Mouse (Mus musculus): Measurements from ENCODE around the gene Fam196b. TPM values are rescaled to one million over a fixed set of nuclear protein-coding genes. Genes with fewer than 3 reads are reported as not detected.

Gene Fam196b
- total RNA-seq, 2 experiments from 2014 or later = 1.0 to 1.6 TPM

DNA sequence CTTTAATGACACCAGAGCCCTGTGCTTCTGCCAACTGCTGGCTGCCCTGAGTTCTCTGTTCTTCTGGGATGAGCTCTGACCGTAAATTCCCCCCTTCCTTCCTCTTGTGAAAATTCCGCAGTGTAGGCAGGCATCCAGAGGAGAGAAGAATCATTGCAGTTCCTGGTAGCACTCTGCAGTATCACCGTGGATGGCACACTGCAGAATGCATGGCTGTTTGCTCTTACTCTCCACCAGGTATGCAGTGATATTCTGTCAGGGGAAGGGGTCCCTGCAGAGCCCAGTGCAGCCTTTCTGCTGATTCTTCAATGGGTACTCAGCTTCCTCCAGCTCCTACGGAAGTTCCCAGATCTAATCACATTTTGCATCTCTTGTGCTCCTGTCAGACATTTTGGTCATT is 77.5 kb downstream of the Fam196b start:
- intact Hi-C loops (cut with DNase I) = no loop called here
- no peak for DNase-seq (ENCODE audit: low spot score in 2 of 2)

DNA sequence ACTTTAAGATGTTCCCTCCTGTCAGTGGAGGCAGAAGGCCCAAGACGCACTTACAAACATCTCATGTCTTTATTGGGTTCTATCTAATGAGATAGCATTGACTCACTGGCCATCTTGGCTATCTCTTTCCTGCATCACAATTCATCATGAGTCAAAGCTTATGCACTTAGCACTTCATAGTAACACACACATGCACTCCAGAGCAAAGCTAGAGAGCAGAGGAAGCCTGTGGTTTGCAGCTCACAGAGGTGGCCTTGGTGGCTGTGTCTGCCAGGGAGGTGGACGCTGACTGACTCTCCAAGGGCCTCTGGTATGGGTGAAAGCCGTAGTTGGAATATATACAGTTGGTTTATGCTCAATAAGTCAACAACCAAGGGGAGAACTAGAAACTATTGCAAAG is 81.2 kb downstream of the Fam196b start:
- intact Hi-C loops (cut with DNase I) = no loop called here
- DNase-seq (ENCODE audit: low spot score in 2 of 2) = no peak

DNA sequence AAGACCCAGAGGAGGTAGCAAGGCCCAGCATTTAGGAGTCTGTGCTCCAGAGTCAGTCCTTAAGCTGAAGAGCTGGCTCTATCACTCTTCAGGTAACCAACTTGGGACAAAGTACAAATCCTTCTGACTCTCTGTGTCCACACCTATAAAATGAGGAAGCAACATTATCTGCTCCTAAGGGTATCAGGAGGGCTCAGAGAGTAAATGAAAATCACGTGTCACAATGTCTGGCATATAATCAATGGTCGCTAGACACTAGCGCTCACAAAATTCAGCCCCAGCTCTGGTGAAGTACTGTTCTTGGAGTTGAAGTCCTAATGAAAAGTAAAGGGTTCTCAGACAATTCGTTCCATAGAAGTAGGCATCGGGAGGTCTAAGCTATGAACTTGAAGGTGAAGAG is 83.0 kb downstream of the Fam196b start:
- intact Hi-C loops (cut with DNase I) = no loop called here
- no peak for DNase-seq (ENCODE audit: low spot score in 2 of 2)

DNA sequence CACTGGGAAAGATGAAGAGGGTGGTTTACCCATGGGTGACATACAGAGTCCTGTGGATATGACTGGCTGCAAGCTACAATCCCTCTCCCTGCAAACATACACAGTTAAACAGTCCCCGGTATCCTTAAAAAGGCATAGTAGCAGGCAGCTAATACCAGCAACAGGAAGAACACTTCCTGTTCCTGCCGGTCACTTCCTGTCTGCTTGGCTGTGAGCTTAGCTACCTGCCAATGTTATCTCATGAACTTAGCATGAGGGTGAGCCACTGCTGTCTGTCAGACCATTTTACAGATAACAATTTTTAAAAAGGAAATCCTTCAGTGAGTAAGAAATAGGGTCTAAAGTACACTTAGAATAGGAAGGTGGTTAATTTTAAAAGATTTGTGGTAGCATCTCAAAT is 83.9 kb downstream of the Fam196b start:
- intact Hi-C loops (cut with DNase I) = no loop called here
- DNase-seq (ENCODE audit: low spot score in 2 of 2) = no peak

DNA sequence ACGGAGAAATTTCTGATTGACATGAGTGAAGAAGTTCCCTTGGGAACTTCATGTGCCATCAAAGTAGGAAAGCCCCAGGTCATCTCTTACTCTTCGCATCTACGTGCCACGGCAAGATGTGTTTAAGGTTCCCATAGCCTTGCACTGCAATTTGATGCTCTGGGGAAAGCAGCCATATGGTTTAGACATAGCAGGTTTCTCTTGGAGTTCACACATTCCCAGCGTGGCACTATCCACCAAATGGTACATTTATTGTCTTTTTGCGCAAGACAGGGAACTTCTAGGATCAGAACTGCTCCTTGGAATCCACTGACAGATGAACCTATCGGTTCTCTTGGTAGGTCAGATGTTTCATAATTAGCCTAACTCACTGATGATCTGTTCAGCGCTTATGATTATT is 86.7 kb downstream of the Fam196b start:
- intact Hi-C loops (cut with DNase I) = no loop called here
- DNase-seq (ENCODE audit: low spot score in 2 of 2) = no peak

DNA sequence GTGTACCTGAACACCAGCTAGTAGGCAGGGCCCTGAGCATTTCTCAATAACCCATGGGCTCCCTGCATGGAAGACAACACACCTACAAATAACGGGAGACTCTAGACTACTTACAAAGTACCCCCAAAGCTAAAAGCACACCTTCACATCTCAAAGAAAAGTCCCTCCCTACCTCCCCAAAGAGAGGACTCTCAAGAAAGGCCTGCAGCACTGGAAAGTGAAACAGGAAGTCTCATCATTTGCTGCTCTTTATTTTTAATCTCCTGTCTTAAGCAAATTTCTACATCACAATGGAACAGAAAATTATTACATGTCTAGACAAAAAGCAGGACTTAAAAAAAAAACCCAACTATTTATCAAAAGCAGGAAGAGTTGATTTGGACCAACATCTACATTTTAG is 90.7 kb downstream of the Fam196b start:
- intact Hi-C loops (cut with DNase I) = no loop called here
- no peak for DNase-seq (ENCODE audit: low spot score in 2 of 2)

DNA sequence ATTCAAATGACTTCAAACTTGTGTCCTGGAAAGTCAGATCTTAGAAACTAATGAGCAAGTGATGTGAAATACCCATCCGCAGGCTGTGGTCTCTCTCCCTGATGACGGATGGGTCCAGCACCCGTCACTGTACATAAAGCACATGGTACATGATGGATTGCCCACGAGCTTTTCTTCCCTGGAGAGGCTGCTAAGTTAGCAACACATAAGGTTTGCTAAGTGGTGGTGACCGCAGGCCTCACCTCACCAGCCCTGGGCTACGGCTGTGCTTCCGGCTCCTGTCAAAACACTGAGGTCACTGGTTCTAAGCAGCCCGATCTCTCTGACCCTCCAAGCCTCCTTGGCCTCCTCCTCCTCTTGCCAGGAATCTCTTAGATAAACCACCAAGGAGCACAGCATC is 91.7 kb downstream of the Fam196b start:
- no peak for DNase-seq (ENCODE audit: low spot score in 2 of 2)
- intact Hi-C loops (cut with DNase I) = no loop called here

DNA sequence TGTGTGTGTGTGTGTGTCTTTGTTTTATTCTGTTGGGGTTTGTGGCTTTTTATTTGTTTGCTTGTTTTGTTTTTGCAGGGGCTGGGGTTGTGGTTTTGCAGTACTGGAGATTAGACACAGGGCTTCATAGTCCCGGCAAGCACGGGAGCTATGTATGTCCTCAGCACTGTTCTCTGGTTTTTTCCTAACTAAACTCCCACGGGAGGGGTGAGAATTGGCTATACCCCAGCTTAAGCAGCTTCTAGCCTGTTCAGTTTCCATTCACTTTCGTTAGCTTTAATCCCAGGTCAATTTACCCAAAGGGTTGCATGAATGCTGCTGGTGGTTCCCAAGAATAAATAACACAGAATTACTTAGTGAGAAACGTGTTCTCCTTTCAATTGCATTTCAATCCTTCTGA is 92.2 kb downstream of the Fam196b start:
- intact Hi-C loops (cut with DNase I) = no loop called here
- DNase-seq (ENCODE audit: low spot score in 2 of 2) = no peak

DNA sequence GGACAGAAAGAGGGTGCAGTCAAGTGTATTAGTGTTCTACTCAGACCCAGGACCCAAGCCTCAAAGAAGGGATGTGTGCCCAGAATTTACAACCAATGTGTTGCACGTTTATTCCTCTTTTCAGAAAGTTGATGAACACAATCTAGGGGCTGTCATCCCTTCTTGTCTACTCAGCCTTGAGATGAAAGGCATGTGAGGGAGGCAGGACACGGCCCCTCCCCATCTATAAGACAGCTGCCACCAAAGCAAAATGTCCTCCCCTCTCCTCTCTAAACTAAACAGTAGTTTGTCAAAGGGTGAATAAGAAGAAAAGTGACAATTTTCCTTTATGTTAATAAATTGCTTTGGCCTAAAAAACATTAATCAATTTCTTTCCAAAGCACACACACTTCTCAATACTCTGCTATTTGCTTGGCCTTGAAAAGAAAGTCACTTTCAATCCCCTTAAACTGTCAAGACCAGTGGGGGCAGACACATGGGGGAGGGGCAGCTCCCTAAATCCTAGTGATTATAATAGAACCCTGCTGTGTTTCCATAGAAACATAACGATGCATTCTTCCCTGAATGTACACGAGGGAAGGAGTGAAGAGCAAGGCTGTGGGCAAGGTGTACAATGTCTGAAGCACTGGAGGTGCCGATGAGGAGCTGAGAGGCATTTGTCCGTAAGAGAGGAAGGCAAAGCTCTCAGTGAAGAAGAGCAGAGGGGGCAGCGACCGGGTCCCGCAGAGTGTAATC is 101.4 kb downstream of the Fam196b start:
- intact Hi-C loops (cut with DNase I) = no loop called here
- peak; percentile 17 to 40 for DNase-seq (ENCODE audit: low spot score in 2 of 2)

DNA sequence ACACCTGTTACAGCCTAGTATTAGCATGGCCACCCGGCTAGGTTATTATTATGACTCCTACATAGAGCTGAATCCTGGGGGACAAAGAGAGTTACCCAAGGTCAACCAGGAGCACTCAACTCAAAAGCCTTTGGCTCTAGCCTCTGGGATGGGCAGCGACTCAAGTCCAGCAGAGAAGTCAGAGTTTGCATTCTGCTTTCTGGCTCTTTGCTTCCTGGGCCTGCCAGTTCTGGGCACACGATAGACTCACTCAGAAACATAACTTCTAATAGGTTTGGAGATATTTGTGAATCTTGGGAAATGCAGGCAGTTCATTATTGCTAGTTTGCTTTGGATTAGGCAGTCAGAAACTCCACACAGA is 102.0 kb downstream of the Fam196b start:
- no peak for DNase-seq (ENCODE audit: low spot score in 2 of 2)
- intact Hi-C loops (cut with DNase I) = no loop called here

DNA sequence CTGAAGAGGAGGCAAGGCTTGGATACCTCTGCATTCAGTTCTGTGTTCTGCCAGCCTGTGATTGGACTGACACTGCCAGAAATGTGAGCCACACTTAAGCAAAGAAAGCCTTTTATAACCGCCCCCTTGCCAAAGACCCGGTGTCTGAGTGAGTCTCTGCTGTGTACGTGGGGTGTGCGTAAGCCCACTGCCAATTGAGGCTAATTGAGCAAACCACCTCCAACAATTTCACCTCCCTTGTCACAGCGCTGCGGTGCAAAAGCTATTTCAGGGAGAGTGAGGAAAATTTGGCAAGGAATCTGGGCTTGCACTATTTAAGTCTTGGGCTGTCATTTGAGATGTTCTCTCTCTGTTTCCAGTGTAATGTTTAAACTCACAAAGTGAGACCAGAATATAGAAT is 106.4 kb downstream of the Fam196b start:
- intact Hi-C loops (cut with DNase I) = no loop called here
- peak; percentile 73 to 90 for DNase-seq (ENCODE audit: low spot score in 2 of 2)

DNA sequence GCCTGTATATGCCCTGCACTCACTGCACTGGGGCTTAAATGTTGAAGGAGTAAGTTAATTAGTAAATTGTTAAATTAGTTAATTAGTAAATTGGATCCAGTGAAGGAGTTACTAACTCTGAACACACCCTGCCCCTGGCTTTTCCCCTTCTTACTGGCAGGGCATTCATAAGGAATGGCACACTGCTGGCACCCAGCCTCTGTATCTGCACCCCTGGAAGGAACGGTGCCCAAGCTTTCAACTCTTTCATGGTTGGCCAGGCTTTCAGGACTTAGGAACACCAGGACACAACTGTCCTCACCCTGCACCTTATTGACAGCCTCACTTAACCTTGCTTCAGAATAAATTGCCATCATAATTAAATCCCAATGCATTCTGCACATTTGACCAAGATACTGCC is 109.9 kb downstream of the Fam196b start:
- DNase-seq (ENCODE audit: low spot score in 2 of 2) = no peak
- intact Hi-C loops (cut with DNase I) = no loop called here

DNA sequence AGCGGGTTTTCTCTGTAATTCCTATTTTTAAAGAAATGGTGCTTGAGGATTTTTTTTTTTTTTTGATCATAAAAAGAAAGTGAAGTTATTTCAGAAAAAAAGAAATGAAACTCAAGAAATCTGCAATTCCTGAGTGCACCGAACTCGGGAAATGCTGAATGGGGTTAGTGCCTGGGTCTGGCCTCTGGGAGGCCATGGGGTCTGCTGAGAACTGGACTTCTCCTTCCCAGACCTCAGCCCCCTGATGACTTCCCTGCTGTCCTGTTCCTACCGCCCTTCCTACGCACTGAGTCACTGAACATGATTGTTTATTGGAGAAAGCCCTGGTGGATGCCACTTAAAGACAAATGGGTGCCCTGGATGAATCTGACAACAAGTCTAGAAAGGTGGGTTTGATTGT is 112.6 kb downstream of the Fam196b start:
- intact Hi-C loops (cut with DNase I) = no loop called here
- DNase-seq (ENCODE audit: low spot score in 2 of 2) = no peak

DNA sequence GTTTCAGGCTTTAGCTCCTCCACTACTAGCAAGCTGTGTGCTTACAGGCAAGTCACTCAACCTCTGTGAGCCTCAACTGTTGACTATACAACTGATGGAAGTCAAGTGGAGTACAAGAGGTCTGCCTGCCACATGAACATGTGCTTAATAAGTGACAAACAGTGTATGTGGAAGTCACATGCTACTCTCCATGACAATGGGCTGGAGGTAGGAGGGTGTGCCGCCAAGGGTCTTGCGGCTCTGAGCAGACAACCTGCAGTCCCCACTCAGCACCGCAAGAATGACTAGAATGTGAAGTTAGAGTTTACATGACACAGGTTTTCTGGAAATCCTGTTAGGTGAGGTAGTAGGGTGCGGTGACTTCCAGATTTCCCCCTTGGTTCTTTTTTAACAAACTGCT is 116.3 kb downstream of the Fam196b start:
- DNase-seq (ENCODE audit: low spot score in 2 of 2) = no peak
- intact Hi-C loops (cut with DNase I) = no loop called here

DNA sequence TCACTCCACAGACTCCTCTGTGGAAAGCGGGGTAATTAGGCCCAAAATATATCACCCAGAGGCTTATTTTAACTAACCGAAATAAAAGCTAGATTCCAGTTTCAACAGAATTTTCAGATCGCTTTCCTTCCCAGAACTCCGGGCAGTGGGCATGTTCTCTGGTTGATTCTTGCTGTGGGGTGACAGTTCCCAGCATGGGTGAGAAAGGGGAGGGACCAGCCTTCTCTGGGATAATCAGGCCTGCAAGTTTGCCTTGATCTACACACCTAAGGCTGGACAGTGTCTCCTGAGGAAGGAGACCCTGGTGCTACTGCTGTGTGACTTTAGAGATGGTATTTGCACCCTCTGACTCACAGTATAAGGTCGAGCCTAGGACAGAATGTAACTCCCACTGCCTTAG is 116.7 kb downstream of the Fam196b start:
- DNase-seq (ENCODE audit: low spot score in 2 of 2) = no peak

DNA sequence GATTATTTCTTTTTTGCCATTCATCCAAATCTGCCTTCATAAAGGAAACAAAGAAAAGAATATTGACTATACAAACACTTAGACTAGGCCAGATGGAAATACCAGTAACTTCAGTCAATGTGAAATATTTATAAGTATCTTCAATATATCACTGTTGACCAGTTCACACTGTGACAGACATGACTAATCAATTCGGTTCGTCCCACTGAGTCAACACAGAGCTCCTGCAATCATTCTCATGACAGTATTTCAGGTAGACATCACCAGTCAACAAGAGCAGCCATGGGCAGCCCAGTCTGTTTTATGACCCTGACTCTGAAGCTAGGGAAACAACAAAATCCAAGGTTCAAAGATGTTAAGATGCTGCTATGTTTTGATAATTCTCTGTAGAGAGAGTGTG is 117.4 kb downstream of the Fam196b start:
- no peak for DNase-seq (ENCODE audit: low spot score in 2 of 2)
- intact Hi-C loops (cut with DNase I) = no loop called here

More for the DNA sequence above, 116.7 kb downstream of the Fam196b start:
- intact Hi-C loops (cut with DNase I) = no loop called here

DNA sequence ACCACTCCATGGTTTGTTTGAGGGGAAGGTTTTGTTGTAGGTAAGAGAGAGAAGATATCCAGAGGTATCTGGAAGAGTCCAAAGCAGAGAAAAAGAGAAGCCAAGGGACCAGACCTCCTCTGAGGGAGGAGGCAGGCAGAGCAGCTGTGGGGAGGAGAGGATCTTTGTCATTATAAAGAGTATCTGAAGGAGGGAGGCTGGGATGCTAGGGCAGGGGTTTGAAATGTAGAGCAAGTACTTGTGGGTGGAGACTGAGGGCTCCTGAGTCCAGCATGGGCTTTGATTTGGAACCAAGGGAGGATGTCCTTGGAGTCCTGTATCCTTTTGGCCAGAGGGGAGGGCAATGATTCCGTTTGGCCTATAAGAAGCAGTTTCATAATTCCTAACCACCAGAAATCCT is 122.8 kb downstream of the Fam196b start:
- no peak for DNase-seq (ENCODE audit: low spot score in 2 of 2)
- intact Hi-C loops (cut with DNase I) = no loop called here

DNA sequence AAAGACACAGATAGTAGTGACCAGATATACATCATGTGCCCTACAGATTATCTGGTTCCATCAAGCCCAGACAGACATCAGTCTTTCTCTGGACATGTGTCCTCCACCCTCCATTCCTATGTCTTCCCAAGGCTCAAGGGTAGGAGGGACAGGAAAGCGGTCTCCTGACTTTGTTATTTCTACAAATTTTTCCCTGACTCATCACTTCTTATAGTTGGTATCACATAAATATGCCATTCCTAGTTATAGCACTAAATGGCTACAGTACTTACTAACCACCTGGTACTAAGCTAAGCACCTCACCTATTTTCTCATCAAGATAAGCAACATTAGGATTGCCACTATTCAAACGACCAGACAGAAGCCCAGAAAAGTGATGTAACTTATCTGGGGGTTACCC is 123.8 kb downstream of the Fam196b start:
- intact Hi-C loops (cut with DNase I) = no loop called here
- DNase-seq (ENCODE audit: low spot score in 2 of 2) = no peak

DNA sequence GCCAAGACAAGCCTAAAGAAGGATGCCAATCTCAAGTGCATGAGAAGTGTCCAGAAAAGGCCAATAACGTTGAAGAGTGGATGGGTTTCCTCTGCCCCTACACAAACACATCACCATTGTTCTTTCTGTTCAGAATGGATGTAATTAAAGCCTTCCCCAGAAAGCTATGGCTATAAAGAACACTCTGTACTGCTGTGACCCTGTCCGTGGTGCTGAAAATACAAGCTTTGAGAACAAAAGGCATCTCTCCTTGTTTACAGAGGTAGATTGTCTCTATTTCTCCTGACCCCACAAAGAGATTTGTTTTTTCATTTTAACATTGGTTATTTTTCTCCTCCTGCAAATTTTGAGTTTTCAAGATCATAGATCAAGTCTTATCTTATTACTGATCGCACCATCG is 133.3 kb downstream of the Fam196b start:
- intact Hi-C loops (cut with DNase I) = no loop called here
- no peak for DNase-seq (ENCODE audit: low spot score in 2 of 2)

DNA sequence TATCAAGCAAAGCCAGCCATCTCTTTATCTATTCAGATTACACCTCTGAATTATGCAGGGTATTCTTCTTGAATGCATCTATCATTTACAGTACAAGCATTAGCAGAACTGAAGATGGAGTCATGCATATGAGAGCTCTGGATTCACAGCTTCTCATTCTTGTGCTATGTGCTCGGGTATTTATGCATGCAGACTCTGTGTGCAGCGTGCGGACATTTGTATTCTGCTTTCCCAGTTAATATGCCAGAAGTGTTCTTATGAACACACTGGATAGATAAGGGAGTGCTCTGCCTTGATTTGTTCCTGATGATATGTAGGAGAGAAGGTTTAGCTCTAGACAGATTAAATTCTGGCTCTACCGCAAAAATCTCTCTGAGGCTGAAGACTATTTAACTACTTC is 135.3 kb downstream of the Fam196b start:
- DNase-seq (ENCODE audit: low spot score in 2 of 2) = no peak
- intact Hi-C loops (cut with DNase I) = no loop called here

DNA sequence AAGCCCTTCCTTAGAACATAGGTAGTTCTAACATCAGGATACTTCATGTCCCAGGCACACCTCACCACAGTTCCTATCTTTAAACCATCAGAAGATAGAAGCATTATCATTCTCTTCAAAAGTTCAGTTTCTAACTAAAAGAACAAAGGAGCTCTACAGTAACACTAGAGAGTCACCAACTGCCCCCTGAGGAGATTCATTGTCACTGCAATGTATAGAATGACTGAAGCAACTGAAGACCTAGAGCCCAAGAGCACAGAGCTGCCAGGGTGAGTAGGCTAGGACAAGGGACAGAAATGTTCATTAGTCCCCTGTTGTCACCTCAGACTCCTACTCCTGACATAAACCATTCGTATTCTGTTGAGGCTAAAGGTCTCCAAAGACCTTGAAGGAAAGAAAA is 152.4 kb downstream of the Fam196b start:
- intact Hi-C loops (cut with DNase I) = no loop called here
- DNase-seq (ENCODE audit: low spot score in 2 of 2) = no peak

DNA sequence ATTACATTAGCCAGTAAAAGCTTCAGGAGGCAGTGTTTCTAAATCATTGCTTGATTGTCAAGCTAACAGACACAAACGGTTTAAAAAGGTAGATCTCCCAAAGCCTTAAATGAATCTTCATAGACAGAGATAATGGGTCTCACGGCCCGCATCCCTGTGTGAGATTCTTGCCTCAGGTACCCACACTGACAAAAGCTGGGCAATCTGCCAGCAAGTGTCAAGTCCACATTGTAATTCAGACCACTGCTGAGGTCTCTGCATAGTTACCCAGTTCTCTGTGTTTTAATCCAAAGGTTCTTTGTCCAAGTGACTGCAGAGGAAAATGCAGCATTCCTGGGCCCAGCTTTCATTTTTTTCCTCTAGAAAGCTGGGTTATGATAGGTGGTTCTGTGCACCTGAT is 153.9 kb downstream of the Fam196b start:
- no peak for DNase-seq (ENCODE audit: low spot score in 2 of 2)
- intact Hi-C loops (cut with DNase I) = no loop called here

All from left cerebral cortex, postnatal 14 days (tissue).